Mouse (Mus musculus) right cerebral cortex, adult 18-20 months (tissue): ENCODE data around the gene Megf11.
A peak's percentile ranks its signal among the peaks of the same experiment; 100 is the strongest.

Source experiments
- DNase-seq: peaks from one replicate; pipeline ENCODE4 v3.0.0; 2022; ENCODE audit warnings: mixed read lengths

The Megf11 gene

DNA sequence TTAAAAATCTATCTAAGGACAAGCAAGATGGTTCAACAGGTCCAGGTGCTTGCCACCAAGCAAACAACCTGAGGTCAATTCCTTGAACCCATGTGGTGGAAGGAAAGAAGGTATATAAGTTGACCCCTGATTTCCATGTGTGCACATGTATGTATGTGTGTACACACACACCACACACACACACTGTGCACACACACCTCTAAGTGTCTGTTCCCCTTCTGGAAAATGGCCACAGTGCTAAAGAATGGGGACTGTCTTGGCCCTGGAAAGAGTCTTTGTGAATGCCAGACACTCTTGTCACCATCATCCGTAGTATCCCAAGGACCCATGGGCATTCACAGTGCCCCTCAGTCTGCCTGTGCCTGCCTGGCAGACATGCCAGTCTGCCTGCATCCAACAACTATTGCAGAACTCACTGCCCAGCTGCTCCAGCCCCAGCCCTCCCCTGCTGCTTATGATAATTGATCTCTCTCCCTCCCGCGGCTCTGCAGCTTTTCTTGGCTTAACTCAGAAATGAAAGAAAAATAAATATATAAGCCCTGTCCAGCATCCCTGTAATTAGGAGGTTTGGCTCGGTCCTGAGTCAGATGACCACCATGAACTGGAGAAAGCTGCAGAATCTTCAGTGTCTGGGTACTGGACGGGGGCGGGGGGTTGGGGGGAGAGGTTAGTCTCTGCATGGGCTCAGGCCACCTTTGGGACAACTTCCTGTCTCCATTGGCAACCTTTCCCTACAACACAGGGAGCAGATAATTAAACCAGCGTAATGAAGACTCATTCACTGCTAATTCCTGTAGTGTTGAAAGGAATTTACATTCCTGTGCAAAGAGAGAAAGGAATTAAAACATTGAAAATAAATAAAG is 226.9 kb downstream of the Megf11 start:
- no peak for DNase-seq

DNA sequence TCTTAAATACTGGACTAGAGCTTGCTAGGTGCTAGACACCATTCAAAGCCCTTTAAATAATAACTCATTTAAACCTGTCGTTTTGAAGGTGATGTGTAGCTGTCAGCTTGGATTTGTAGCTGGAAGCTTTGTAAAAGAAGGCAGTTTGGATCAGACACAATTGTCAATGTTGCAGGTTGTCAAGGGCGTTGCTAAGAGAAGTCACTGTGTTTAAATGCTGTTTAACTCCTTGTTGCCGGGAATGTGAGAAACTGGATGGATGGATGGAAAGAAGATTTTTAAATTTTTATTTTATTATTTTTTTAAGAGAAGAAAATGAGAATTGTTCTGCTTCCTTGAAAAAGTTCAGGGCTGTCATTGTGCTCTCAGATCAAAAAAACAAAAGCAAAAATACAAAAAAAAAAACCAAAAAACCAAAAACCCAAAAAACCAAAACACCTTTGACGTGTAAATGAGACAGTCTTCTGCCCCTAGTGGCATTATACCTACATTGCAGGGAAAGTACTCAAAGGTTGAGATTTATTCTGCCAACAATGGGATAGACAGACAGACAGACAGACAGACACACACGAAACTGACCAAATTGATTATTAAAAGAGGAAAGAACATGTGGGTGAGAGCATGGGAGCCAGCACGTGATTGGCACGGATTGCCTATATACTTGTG is 227.7 kb downstream of the Megf11 start:
- no peak for DNase-seq

GRCm38 (mm10) chr9:64617413-64617812 is 232.0 kb downstream of the Megf11 start:
- DNase-seq: no peak

DNA sequence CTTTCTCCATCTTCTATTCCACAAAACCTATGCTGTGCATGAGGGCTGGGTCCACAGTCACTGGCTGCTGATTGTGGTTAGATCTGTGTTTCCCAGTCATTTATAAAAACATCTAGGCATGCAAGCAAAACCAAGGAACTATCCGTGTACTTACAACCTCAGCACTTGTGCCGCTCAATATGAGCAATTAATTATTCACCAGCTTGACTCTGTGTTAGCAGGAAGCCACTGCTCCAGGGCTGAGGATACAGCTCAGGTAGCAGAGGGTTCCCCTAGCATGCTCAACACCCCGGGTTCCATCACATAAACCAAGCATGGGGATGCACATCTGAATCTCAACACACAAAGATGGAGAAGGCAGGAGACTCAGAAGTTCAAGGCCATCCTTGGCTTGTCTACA is 233.0 kb downstream of the Megf11 start:
- no peak for DNase-seq

DNA sequence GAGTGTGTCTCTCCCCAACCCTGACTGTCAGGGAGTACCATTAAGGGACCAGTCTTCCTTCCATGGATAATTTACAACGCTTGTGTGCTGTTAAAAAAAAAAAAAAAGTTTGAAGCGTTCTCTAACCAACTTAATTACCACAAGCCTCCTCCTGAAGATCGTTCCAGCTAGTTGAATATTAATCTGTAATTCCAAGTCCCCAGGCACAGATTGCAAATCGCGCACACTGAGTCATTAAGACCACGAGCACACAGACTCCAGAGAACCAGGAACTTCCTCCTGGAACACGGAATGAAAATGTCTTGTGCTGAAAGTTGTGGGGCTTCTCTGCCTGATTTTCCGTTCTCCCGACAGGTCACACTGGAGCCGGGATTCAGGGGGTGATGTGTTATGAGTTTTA is 234.0 kb downstream of the Megf11 start:
- DNase-seq: no peak

GRCm38 (mm10) chr9:64620596-64620995 is 235.2 kb downstream of the Megf11 start:
- DNase-seq: no peak

- DNase-seq: no peak
Measured at GRCm38 (mm10) chr9:64621499-64622296, 236.3 kb downstream of the Megf11 start.

DNA sequence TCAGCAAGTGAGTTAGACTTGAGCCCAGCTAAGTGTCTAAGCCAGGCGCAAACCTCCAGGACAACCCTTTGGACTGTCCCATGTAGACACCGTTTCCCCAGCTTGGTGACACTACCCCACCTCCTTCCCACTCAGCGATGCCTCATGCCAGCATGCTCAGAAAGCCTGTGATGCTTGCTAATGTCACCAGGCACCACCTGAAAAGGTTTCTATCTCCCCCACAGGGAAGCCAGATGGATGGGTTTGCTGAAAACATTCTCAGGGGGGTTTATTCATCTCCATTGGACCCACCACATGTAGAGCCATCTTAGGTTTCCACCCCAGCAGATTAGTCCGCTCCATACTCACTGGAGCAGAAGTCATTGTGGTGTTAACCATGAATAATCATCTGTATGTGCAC is 237.9 kb downstream of the Megf11 start:
- DNase-seq: no peak

GRCm38 (mm10) chr9:64624536-64624935 is 239.1 kb downstream of the Megf11 start:
- DNase-seq: no peak

DNA sequence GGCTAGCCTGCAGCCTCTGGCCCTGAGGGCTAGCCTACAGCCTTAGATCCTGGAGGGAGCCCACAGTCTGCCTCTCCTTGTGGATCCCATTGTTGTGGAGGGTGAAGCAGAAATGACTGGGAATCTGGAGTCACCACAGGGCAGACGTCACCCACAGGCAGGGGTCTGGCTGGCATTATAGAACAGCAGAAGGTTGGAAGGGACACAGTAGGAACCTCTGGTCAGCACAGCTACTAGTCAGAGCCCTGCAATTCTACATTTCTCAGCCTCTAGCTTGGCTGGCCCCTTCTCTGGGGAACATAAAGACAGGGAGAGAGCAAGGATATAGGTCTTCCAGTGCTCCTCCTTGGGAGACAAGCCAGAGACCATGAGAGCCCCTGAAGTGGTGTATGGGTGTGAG is 244.4 kb downstream of the Megf11 start:
- no peak for DNase-seq

GRCm38 (mm10) chr9:64633169-64633568 is 247.7 kb downstream of the Megf11 start:
- DNase-seq: no peak

DNA sequence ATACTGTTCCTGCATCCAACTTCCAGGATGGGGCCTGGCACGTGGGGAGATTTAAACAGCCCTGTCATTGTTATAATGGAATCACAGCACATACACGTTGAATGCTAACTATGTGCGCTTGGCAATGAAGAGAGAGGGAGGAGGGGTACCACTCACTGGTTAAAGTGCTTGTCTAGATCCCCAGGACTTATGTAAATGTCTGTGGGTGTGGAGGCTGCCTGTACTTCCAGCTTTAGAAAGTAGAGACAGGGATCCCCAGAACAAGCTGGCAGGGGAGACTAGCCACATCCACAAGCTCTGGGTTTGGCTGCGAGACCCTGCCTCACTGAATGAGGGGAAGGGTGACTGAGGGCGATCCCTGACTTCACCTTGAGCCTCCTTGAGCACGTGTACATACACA is 250.7 kb downstream of the Megf11 start:
- DNase-seq: peak; percentile 67

DNA sequence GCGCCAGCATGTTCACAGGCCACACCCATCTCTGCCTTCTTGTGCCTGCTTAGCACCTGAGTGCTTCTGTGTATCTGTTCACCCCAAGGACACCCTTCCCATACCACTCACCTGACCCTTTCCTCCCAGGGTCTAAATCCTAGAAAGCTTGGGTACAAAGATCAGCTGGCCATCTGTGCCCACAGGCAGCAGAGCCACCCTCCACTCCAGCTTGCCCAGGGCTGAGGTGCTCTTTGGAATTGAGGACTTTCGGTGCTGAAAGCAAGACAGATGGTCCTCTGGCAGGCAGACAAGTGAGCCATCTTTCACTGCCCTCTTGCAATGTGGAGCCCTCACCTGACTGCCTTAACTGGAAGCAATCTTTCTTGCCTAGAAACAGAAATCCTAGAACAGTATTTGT is 251.5 kb downstream of the Megf11 start:
- DNase-seq: no peak

- no peak for DNase-seq
Measured at GRCm38 (mm10) chr9:64638250-64638649, 252.8 kb downstream of the Megf11 start.

DNA sequence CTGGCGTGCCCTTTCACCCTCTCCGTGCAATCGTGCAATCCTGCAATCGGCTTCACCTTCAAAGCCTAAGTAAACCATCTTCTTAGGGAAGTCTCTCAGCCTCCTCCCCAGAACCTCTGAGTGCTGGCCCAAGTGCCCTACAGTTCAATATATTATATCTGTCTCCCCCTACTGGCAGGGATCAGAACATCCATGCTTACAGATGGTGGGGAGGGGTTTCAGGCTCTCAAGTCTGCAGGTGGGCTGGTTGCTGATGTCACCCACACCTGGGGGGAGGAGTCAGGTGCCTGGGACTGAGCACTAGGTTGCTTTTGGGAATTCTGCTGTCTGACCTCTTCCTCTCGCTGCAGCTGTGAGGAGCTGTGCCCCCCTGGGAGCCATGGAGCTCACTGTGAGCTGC is 254.2 kb downstream of the Megf11 start:
- peak; percentile 34 for DNase-seq

GRCm38 (mm10) chr9:64644129-64644528 is 258.7 kb downstream of the Megf11 start:
- DNase-seq: no peak

DNA sequence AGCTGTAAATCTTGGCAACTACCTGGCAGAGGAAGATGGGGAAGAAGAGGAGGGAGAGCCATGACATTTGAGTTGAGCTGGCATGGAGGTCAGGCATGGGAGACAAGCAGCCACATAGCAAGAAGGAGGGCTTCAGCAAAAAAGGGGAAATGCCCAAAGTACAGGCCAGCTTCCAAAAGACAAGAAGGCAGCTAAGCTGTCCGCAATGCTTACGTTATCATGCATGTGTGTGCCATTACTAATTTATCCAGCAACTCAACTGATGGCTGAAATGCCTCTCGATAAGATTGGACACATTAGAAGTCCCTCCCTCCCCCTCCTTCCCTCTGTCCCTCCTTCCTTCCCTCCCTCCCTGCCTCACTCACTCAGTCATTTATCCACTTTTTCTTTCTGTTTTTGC is 260.0 kb downstream of the Megf11 start:
- no peak for DNase-seq

- DNase-seq: no peak
Measured at GRCm38 (mm10) chr9:64649393-64649792, 264.0 kb downstream of the Megf11 start.

DNA sequence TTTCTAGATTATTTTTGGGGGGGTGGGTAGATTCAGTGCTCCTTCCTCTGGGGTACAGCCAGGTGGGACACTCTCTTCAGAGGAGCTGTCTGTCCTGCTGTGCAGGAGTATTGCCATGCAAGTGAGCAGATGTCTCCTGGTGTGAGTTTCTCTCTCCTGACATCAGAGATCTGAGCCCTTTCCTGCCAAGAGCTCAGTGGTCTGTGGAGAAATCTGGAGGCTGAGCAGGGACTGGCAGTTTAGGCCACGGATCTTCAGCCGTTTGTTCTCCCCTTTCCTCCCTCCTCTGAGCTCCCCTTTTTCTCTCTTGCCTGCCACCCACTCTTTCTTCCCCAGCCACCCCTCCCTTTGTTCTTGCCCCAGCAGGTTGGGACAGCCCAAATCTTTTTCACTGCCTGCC is 264.5 kb downstream of the Megf11 start:
- DNase-seq: no peak

- DNase-seq: no peak
Measured at GRCm38 (mm10) chr9:64651181-64651580, 265.8 kb downstream of the Megf11 start.

GRCm38 (mm10) chr9:64651689-64652088 is 266.3 kb downstream of the Megf11 start:
- DNase-seq: no peak

GRCm38 (mm10) chr9:64652138-64652537 is 266.7 kb downstream of the Megf11 start:
- no peak for DNase-seq

DNA sequence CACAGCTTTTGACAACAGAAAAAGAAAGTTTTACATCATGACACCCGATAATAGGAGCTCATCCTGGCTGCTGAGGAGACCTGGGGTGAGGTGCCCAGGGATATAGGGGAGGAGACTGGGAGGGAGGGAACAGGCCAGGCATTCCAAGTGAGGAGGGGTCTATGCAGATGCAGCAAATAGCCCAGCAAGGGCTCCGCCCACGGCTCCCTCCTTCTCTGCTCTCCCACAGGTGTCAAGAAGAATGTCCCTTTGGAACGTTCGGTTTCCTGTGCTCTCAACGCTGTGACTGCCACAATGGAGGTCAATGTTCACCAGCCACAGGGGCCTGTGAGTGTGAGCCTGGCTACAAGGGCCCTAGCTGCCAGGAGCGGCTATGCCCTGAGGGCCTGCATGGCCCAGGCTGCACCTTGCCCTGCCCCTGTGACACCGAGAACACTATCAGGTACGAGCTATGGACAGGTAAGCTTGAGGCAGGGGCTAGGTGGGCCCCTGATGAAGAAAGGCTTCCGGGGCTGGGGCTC is 267.5 kb downstream of the Megf11 start:
- DNase-seq: no peak
